Mouse (Mus musculus) lung, postnatal 0 days (tissue): ENCODE data around the gene Myl10. TPM values are rescaled to one million over a fixed set of nuclear protein-coding genes. Genes with fewer than 3 reads are reported as not detected.
A peak's percentile ranks its signal among the peaks of the same experiment; 100 is the strongest.

Source experiments
- ATAC-seq: fragments of 200-750 bp; cut with Nextera tagmentation; 2 replicates; pipeline ENCODE4 v1.8.0; 2017; ENCODE audit warnings: moderate library complexity
- DNase-seq: peaks from one replicate; pipeline ENCODE4 v3.0.0-alpha.2; 2016; ENCODE audit warnings: low spot score
- H3K27ac ChIP-seq: fragments of 300-500 bp; sonication (generic); 2 replicates; pipeline ENCODE4 v1.5.1; 2014; ENCODE audit warnings: antibody characterized with exemption, mild to moderate bottlenecking, low read length, mixed read lengths
- H3K27me3 ChIP-seq: fragments of 300-500 bp; sonication (generic); replicated peaks from 2 replicates; pipeline ENCODE4 v1.6.1; 2014; ENCODE audit warnings: low read length, mixed read lengths; ENCODE audit not compliant: insufficient read depth
- H3K36me3 ChIP-seq: fragments of 300-500 bp; sonication (generic); 2 replicates; pipeline ENCODE4 v1.6.1; 2014; ENCODE audit warnings: low read length, mixed read lengths; ENCODE audit not compliant: insufficient read depth
- H3K4me1 ChIP-seq: fragments of 300-500 bp; sonication (generic); 2 replicates; pipeline ENCODE4 v1.6.1; 2014; ENCODE audit warnings: antibody characterized with exemption, low read depth, low read length, mixed read lengths; ENCODE audit not compliant: insufficient read depth
- H3K4me2 ChIP-seq: fragments of 300-500 bp; sonication (generic); replicated peaks from 2 replicates; pipeline ENCODE4 v1.6.1; 2014; ENCODE audit warnings: low read depth, mild to moderate bottlenecking, low read length, moderate library complexity, mixed read lengths
- H3K4me3 ChIP-seq: fragments of 300-500 bp; sonication (generic); 2 replicates; pipeline ENCODE4 v1.5.1; 2014; ENCODE audit warnings: low read depth, low read length
- H3K9ac ChIP-seq: fragments of 300-500 bp; sonication (generic); replicated peaks from 2 replicates; pipeline ENCODE4 v1.6.1; 2014; ENCODE audit warnings: low read depth, mild to moderate bottlenecking
- H3K9me3 ChIP-seq: fragments of 300-500 bp; sonication (generic); 2 replicates; pipeline ENCODE4 v1.6.1; 2016; ENCODE audit warnings: low read length, mixed read lengths
- CTCF ChIP-seq: IDR thresholded peaks from 2 replicates; pipeline ENCODE4 v1.5.1; 2016; ENCODE audit warnings: antibody characterized with exemption, mild to moderate bottlenecking
- EP300 ChIP-seq: IDR thresholded peaks from 2 replicates; pipeline ENCODE4 v1.6.1; 2016; ENCODE audit warnings: antibody characterized with exemption, mild to moderate bottlenecking, control low read depth
- WGBS: fragments of 180-500 bp; shearing (Covaris S2); extraction: QIAGEN DNeasy Blood & Tissue Kit; methylation state at CpG from one replicate; pipeline ENCODE4 v1.1.7; 2014; 5-methylcytosine and 5-hydroxymethylcytosine counted together
- polyA plus RNA-seq: library from polyadenylated mRNA; unstranded; fragments of >200 nt; fragmentation: Nextera tagmentation; extraction: Ambion mirVana; gene quantifications from 2 replicates; pipeline ENCODE4 v1.2.1, GENCODE M21; 2015

Gene Myl10
- polyA plus RNA-seq, 1 experiment from 2014 or later, result not detected

GRCm38 (mm10) chr5:136662281-136662680, 30.7 kb upstream of the Myl10 start:
- no peaks in the 10 kb centered on the region for H3K4me1 ChIP-seq
- 60% methylated on average over 10 of the region's 10 CpGs for WGBS
- no peak overlapping the region for H3K9ac ChIP-seq
- H3K27me3 ChIP-seq, result no peaks in the 10 kb centered on the region
- no peaks in the 10 kb centered on the region for H3K36me3 ChIP-seq
- no peak overlapping the region for H3K4me2 ChIP-seq
- H3K9me3 ChIP-seq, result no peaks in the 10 kb centered on the region
- no peak overlapping the region for H3K4me3 ChIP-seq
- no peak overlapping the region for H3K27ac ChIP-seq
- no peak for ATAC-seq
- DNase-seq, result no peak
- TF ChIP-seq EP300 (no peak), CTCF (no peak)

- DNase-seq, result no peak
- Histone ChIP-seq H3K27me3 (no peaks in the 10 kb centered on the region), H3K9me3 (no peaks in the 10 kb centered on the region), H3K36me3 (no peaks in the 10 kb centered on the region), H3K9ac (no peak overlapping the region), H3K4me1 (no peaks in the 10 kb centered on the region), H3K4me2 (no peak overlapping the region), H3K27ac (no peak overlapping the region), H3K4me3 (no peak overlapping the region)
- no peak for TF ChIP-seq EP300
- TF ChIP-seq CTCF, result no peak
- no peak for ATAC-seq
- 36% methylated on average over 1 of the region's 1 CpGs for WGBS
These were observed 30.1 kb upstream of the Myl10 start for GRCm38 (mm10) chr5:136662822-136663221.

GRCm38 (mm10) chr5:136664497-136664896, 28.4 kb upstream of the Myl10 start:
- peak; percentile 49 for ATAC-seq
- Histone ChIP-seq H3K4me1 (no peaks in the 10 kb centered on the region), H3K4me2 (no peak overlapping the region), H3K27me3 (no peaks in the 10 kb centered on the region), H3K36me3 (no peaks in the 10 kb centered on the region), H3K9me3 (no peaks in the 10 kb centered on the region), H3K27ac (no peak overlapping the region), H3K9ac (no peak overlapping the region), H3K4me3 (no peak overlapping the region)
- 6% methylated on average over 9 of the region's 9 CpGs for WGBS
- TF ChIP-seq EP300, result no peak
- TF ChIP-seq CTCF, result peak; percentile 91
- peak; percentile 92 for DNase-seq

- ATAC-seq (no peak), DNase-seq (no peak)
- no peak for TF ChIP-seq EP300
- no peak for TF ChIP-seq CTCF
- Histone ChIP-seq H3K27ac (no peak overlapping the region), H3K4me2 (no peak overlapping the region), H3K4me1 (no peaks in the 10 kb centered on the region), H3K9ac (no peak overlapping the region), H3K36me3 (no peaks in the 10 kb centered on the region), H3K9me3 (no peaks in the 10 kb centered on the region), H3K27me3 (no peaks in the 10 kb centered on the region), H3K4me3 (no peak overlapping the region)
- 87% methylated on average over 18 of the region's 18 CpGs for WGBS
These were observed 16.5 kb upstream of the Myl10 start for GRCm38 (mm10) chr5:136676315-136677030.

GRCm38 (mm10) chr5:136678840-136679348, 14.1 kb upstream of the Myl10 start:
- H3K4me1 ChIP-seq, result no peaks in the 10 kb centered on the region
- no peaks in the 10 kb centered on the region for H3K36me3 ChIP-seq
- 53% methylated on average over 6 of the region's 6 CpGs for WGBS
- TF ChIP-seq EP300, result no peak
- no peak for TF ChIP-seq CTCF
- ATAC-seq, result no peak
- no peaks in the 10 kb centered on the region for H3K27me3 ChIP-seq
- H3K27ac ChIP-seq, result no peak overlapping the region
- no peaks in the 10 kb centered on the region for H3K9me3 ChIP-seq
- H3K4me2 ChIP-seq, result no peak overlapping the region
- DNase-seq, result no peak
- H3K4me3 ChIP-seq, result no peak overlapping the region
- H3K9ac ChIP-seq, result no peak overlapping the region

- no peak overlapping the region for H3K4me3 ChIP-seq
- 83% methylated on average over 4 of the region's 4 CpGs for WGBS
- no peak overlapping the region for H3K27ac ChIP-seq
- no peaks in the 10 kb centered on the region for H3K4me1 ChIP-seq
- no peak overlapping the region for H3K4me2 ChIP-seq
- no peaks in the 10 kb centered on the region for H3K27me3 ChIP-seq
- no peaks in the 10 kb centered on the region for H3K9me3 ChIP-seq
- H3K9ac ChIP-seq, result no peak overlapping the region
- TF ChIP-seq CTCF (no peak), EP300 (no peak)
- DNase-seq, result no peak
- H3K36me3 ChIP-seq, result no peaks in the 10 kb centered on the region
- ATAC-seq, result no peak
These were observed 6.6 kb upstream of the Myl10 start for GRCm38 (mm10) chr5:136686349-136686748.
